Mouse (Mus musculus) liver, adult 2 months (tissue): ENCODE results near the gene Mip.

Experiments used
- CTCF ChIP-seq: fragments of 200-500 bp; IDR thresholded peaks from 2 replicates; pipeline ENCODE4 v1.5.1; 2011; ENCODE audit warnings: low read depth, low read length, control low read depth
- POLR2A ChIP-seq: fragments of 200-500 bp; IDR thresholded peaks from 2 replicates; pipeline ENCODE4 v1.6.1; 2011; ENCODE audit warnings: low read length, control low read depth; ENCODE audit not compliant: insufficient read depth; ENCODE audit errors: extremely low read depth

- TF ChIP-seq CTCF (no peak), POLR2A (no peak)
Measured at GRCm38 (mm10) chr10:128227592-128227991, 2.0 kb downstream of the Mip start.
